Mouse (Mus musculus) heart, adult 2 months (tissue): ENCODE results near the gene 1700025G04Rik. TPM values are rescaled to one million over a fixed set of nuclear protein-coding genes. Genes with fewer than 3 reads are reported as not detected.
"Not testable (repeated sequence)": the region's sequence is repeated elsewhere in the genome, so short reads cannot be mapped to it uniquely, and the experiment has no call there.

Experiments used
- DNase-seq, 2 experiments: peaks; one replicate each; pipeline ENCODE4 v3.0.0; 2021
- H3K27ac ChIP-seq: fragments of 200-600 bp; 2 replicates; pipeline ENCODE4 v1.8.1; 2022
- H3K27me3 ChIP-seq: fragments of 200-500 bp; 2 replicates; pipeline ENCODE4 v1.6.1; 2012; ENCODE audit warnings: mild to moderate bottlenecking, low read length, inconsistent platforms, mixed read lengths; ENCODE audit not compliant: control insufficient read depth, insufficient read depth
- H3K36me3 ChIP-seq: fragments of 200-500 bp; 2 replicates; pipeline ENCODE4 v1.6.1; 2012; ENCODE audit warnings: low read length, inconsistent platforms; ENCODE audit not compliant: control insufficient read depth, insufficient read depth
- H3K4me1 ChIP-seq: fragments of 200-500 bp; 2 replicates; pipeline ENCODE4 v1.6.1; 2011; ENCODE audit warnings: low read length; ENCODE audit not compliant: control insufficient read depth, insufficient read depth
- H3K4me3 ChIP-seq: fragments of 200-600 bp; 2 replicates; pipeline ENCODE4 v1.8.1; 2022
- H3K79me2 ChIP-seq: fragments of 200-500 bp; replicated peaks from 2 replicates; pipeline ENCODE4 v1.6.1; 2012; ENCODE audit warnings: mild to moderate bottlenecking, inconsistent platforms, low read length, moderate library complexity, mixed read lengths; ENCODE audit not compliant: control insufficient read depth, insufficient read depth
- H3K9ac ChIP-seq: fragments of 200-500 bp; 2 replicates; pipeline ENCODE4 v1.6.1; 2012; ENCODE audit warnings: low read depth, mild to moderate bottlenecking, control low read depth, inconsistent platforms, low read length, mixed read lengths
- CTCF ChIP-seq: fragments of 200-600 bp; IDR thresholded peaks from 2 replicates; pipeline ENCODE4 v1.8.1; 2022; ENCODE audit warnings: antibody characterized with exemption, mild to moderate bottlenecking, moderate library complexity
- EP300 ChIP-seq: fragments of 200-500 bp; IDR thresholded peaks from 2 replicates; pipeline ENCODE4 v1.6.1; 2011; ENCODE audit warnings: low read depth, low read length, control low read depth; ENCODE audit not compliant: insufficient read depth
- POLR2A ChIP-seq: fragments of 200-500 bp; IDR thresholded peaks from 2 replicates; pipeline ENCODE4 v1.6.1; 2011; ENCODE audit warnings: mild to moderate bottlenecking, low read depth, low read length, control low read depth; ENCODE audit not compliant: insufficient read depth
- WGBS: fragments of 180-500 bp; shearing (Covaris S2); methylation state at CpG from one replicate; pipeline ENCODE4 v1.1.7; 2018; 5-methylcytosine and 5-hydroxymethylcytosine counted together
- intact Hi-C: fragments of 180-260 bp; cut with DNase I; formaldehyde crosslinking; loops from one replicate; pipeline ENCODE4 v1.15.1; 2025
- polyA plus RNA-seq: library from polyadenylated mRNA; depleted of rRNA; stranded (reverse); fragments of >200 nt; gene quantifications from 2 replicates; pipeline ENCODE4 v1.2.3, GENCODE M21; 2012
- total RNA-seq, 2 experiments: library from RNA; stranded (reverse); gene quantifications; 2 replicates each; pipeline ENCODE4 v1.2.3; 2021

The 1700025G04Rik gene
- total and polyA plus RNA-seq, 3 experiments = 11.0 to 46.1 (median 40.4) TPM

DNA sequence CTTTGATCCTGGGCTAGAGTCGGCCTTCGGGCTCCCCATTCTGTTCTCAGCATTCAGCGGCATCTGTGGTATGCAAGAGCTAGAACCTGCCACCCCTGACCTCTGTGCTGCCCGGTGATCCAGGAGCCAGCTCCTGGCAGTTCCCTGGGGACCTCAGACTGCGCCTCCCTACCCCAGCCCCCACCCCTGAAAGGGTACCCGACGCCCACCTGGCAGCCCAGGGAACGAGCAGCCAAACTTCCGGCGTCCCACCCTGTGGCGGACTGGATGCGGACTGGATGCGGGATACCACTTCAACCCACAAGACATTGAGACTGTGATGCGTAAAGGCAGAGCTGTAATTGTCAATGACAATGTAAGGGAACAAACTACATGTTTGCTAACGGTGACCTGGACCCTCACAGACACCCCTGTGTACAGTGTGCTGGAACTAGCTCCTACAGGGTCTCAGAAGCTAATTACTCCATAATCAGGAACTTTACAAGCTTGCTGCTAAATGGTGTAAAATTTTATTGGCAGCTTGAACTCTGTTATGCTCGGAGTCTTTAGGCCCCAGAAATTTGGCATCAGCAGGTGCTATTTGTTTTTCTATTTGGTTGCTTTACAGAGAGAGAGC lies 239.8 kb downstream of the 1700025G04Rik start:
- no peak overlapping the region for H3K27ac ChIP-seq
- no peaks in the 10 kb centered on the region for H3K4me1 ChIP-seq
- no peak for DNase-seq
- no peak overlapping the region for H3K4me3 ChIP-seq
- WGBS = 85% methylated on average over 16 of the region's 16 CpGs
- H3K9ac ChIP-seq = no peak overlapping the region
- H3K79me2 ChIP-seq = no peaks in the 10 kb centered on the region
- no peaks in the 10 kb centered on the region for H3K36me3 ChIP-seq
- intact Hi-C loops = no loop called here
- TF ChIP-seq POLR2A (no peak), EP300 (no peak), CTCF (no peak)
- H3K27me3 ChIP-seq = no peaks in the 10 kb centered on the region

DNA sequence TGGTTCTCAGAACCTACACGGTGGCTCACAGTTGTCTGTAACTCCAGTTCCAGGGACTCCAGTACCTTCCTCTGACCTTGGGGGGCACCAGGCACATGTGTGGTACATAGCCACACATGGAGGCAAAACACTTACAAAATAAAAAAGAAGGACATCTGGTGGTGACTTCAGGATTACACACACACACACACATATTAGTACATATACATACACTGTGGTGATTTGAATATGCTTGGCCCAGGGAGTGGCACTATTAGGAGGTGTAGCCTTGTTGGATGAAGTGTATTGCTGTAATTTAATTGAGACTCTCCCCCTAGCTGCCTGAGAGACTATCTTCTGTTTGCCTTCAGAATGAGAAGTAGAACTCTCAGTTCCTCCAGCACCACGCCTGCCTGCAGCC lies 241.6 kb downstream of the 1700025G04Rik start:
- Histone ChIP-seq H3K4me1 (no peaks in the 10 kb centered on the region), H3K4me3 (no peak overlapping the region), H3K27ac (no peak overlapping the region), H3K79me2 (no peaks in the 10 kb centered on the region), H3K27me3 (no peaks in the 10 kb centered on the region), H3K9ac (no peak overlapping the region), H3K36me3 (no peaks in the 10 kb centered on the region)
- no peak for DNase-seq
- WGBS = 93% methylated on average over 2 of the region's 2 CpGs
- intact Hi-C loops = no loop called here
- TF ChIP-seq EP300 (no peak), CTCF (no peak), POLR2A (no peak)

DNA sequence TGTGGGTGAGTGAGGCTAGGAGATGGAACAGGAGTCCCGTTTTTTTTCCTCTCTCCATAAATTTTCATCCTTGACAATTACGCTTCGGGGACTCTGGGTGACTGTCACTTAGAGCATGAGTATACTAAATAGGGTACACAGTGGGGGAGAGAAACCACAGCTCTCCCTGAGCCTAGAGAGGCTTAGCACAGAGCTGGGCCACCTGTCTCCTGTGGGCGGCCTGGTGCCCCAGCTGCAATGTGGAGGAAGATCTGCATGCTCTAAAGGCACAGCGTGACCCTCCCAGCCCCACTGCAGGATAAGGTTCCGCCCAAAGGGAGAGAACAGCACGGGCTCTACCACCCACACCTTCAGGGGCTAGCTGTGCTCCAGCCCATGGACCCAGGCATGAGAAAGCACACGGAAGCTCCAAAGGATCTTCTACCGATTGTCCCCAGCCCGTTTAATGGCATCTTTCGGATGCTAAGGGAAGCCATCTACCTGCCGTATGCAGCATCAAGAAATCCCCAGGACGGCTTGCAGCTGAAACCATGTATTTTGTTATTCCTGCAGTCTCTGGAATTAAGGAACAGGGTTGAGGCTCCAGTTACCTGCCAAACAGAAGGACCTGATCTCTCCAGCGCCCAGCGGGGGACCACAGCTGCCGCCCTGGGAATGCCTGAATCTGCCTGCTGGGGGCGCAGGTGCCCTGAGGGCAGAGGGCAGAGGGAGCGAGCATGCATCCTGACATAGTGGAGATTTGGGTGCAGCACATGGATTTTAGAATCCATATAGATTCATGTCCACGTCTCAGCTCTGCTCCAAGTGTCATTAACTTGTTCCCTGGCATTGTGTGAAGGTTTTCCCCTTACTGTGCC lies 243.8 kb downstream of the 1700025G04Rik start:
- DNase-seq = no peak
- peak; percentile 64 for TF ChIP-seq CTCF
- no peak for TF ChIP-seq EP300
- Histone ChIP-seq H3K27me3 (no peaks in the 10 kb centered on the region), H3K4me3 (no peak overlapping the region), H3K36me3 (no peaks in the 10 kb centered on the region), H3K27ac (no peak overlapping the region), H3K79me2 (no peaks in the 10 kb centered on the region), H3K9ac (no peak overlapping the region), H3K4me1 (no peaks in the 10 kb centered on the region)
- intact Hi-C loops = no loop called here
- 70% methylated on average over 19 of the region's 19 CpGs for WGBS

DNA sequence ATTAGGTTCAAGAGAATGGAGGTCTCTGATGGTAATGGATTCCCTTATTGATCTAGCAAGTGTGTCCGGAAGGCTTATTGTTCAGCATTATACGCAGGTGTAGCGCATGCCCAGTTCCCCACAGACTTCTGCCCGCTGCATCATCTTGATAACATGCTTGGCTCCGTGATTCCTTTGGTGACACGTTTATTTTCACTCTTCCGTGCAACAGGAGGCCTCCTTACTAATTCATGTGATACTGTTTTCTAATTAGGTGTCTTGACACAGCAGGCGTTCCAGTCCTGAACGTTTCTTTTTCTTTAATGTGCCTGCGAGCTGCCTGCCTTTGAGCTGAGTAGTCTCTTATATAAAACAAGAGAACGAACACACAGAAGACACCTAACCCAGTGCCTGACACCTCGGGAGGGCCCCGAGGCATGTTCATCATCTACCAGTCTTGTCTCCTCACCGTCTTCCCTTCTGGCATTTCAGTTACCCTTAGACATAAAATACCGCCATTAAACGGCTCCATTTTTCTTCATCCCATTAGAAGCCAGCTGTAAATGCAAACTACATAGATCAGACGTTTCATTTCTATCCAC lies 244.6 kb downstream of the 1700025G04Rik start:
- H3K4me1 ChIP-seq = no peaks in the 10 kb centered on the region
- intact Hi-C loops = no loop called here
- no peak overlapping the region for H3K27ac ChIP-seq
- 86% methylated on average over 17 of the region's 17 CpGs for WGBS
- no peak overlapping the region for H3K9ac ChIP-seq
- no peak overlapping the region for H3K4me3 ChIP-seq
- no peaks in the 10 kb centered on the region for H3K79me2 ChIP-seq
- DNase-seq = no peak
- H3K36me3 ChIP-seq = no peaks in the 10 kb centered on the region
- no peaks in the 10 kb centered on the region for H3K27me3 ChIP-seq
- TF ChIP-seq POLR2A (no peak), CTCF (no peak), EP300 (no peak)

DNA sequence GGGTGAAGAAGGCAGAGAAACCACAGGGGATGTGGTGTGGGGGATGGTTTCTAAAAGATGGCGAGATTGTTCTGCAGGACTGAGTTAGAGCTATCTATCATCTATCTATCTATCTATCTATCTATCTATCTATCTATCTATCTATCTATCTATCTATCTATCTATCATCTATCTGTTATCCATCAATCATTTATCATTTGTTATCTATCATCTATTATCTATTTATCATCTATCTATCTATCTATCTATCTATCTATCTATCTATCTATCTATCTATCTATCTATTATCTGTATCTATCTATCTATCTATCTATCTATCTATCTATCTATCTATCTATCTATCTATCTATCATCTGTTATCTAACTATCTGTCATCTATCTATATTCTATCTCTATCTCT lies 249.6 kb downstream of the 1700025G04Rik start:
- H3K4me1 ChIP-seq, intact Hi-C loops, H3K27ac ChIP-seq, DNase-seq, H3K79me2 ChIP-seq, H3K27me3 ChIP-seq, H3K9ac ChIP-seq, H3K4me3 ChIP-seq, H3K36me3 ChIP-seq: not testable (repeated sequence)
- 88% methylated on average over 1 of the region's 1 CpGs for WGBS

DNA sequence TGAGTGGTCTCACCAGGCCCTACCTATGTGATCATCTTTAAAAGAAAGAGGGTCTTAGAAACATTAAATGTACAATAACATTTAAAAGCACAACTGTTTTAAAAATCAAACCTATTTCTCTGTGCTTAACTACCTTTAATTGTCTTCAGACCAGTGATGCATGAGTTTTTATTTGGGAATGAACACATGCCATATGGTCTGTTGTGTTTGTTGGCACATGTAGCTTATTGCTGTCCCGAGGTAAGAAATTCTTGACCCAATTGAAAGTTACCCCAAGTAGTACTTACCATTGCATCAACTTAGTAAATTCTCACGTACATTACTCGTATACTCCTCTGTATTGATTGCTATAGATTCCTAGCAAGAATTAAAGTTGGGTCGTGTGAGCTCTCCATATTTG lies 254.7 kb downstream of the 1700025G04Rik start:
- DNase-seq = no peak
- H3K9ac ChIP-seq = no peak overlapping the region
- no peaks in the 10 kb centered on the region for H3K36me3 ChIP-seq
- WGBS = 87% methylated on average over 4 of the region's 4 CpGs
- no peaks in the 10 kb centered on the region for H3K4me1 ChIP-seq
- no peak overlapping the region for H3K27ac ChIP-seq
- H3K4me3 ChIP-seq = no peak overlapping the region
- no peak for TF ChIP-seq CTCF
- TF ChIP-seq POLR2A = no peak
- TF ChIP-seq EP300 = no peak
- H3K27me3 ChIP-seq = no peaks in the 10 kb centered on the region
- no peaks in the 10 kb centered on the region for H3K79me2 ChIP-seq
- intact Hi-C loops = no loop called here
